Mouse (Mus musculus) limb, embryonic 14.5 days (tissue): ENCODE results near the gene Top1. TPM values are rescaled to one million over a fixed set of nuclear protein-coding genes. Genes with fewer than 3 reads are reported as not detected.

Experiments
- ATAC-seq: fragments of 200-750 bp; cut with Nextera tagmentation; 2 replicates; pipeline ENCODE4 v1.8.0; 2017; ENCODE audit warnings: low read depth, moderate number of reproducible peaks, moderate TSS enrichment; ENCODE audit not compliant: low FRiP score
- DNase-seq: peaks from one replicate; pipeline ENCODE4 v3.0.0-alpha.2; 2015; ENCODE audit warnings: low spot score
- H3K27ac ChIP-seq: fragments of 300-500 bp; sonication (generic); replicated peaks from 2 replicates; pipeline ENCODE4 v1.5.1; 2014; ENCODE audit warnings: low read depth, mild to moderate bottlenecking, low read length, moderate library complexity, mixed read lengths
- H3K27me3 ChIP-seq: fragments of 300-500 bp; sonication (generic); 2 replicates; pipeline ENCODE4 v1.6.1; 2014; ENCODE audit warnings: low read length, mixed read lengths; ENCODE audit not compliant: control insufficient read depth, insufficient read depth
- H3K36me3 ChIP-seq: fragments of 300-500 bp; sonication (generic); 2 replicates; pipeline ENCODE4 v1.6.1; 2014; ENCODE audit warnings: mild to moderate bottlenecking, low read length, moderate library complexity, mixed read lengths; ENCODE audit not compliant: control insufficient read depth, insufficient read depth
- H3K4me1 ChIP-seq: fragments of 300-500 bp; sonication (generic); 2 replicates; pipeline ENCODE4 v1.6.1; 2014; ENCODE audit warnings: antibody characterized with exemption, low read length, mixed read lengths; ENCODE audit not compliant: control insufficient read depth, insufficient read depth
- H3K4me2 ChIP-seq: fragments of 300-500 bp; sonication (generic); replicated peaks from 2 replicates; pipeline ENCODE4 v1.6.1; 2014; ENCODE audit warnings: low read depth, mild to moderate bottlenecking, low read length, moderate library complexity; ENCODE audit not compliant: severe bottlenecking
- H3K4me3 ChIP-seq: fragments of 300-500 bp; sonication (generic); replicated peaks from 2 replicates; pipeline ENCODE4 v1.5.1; 2014; ENCODE audit warnings: low read length
- H3K9ac ChIP-seq: fragments of 300-500 bp; sonication (generic); 2 replicates; pipeline ENCODE4 v1.6.1; 2014; ENCODE audit warnings: mild to moderate bottlenecking, low read depth, low read length, moderate library complexity; ENCODE audit not compliant: severe bottlenecking
- H3K9me3 ChIP-seq: fragments of 300-500 bp; sonication (generic); 2 replicates; pipeline ENCODE4 v1.6.1; 2016; ENCODE audit warnings: low read length; ENCODE audit not compliant: control insufficient read depth
- POLR2A ChIP-seq: fragments of 200-500 bp; IDR thresholded peaks from 2 replicates; pipeline ENCODE4 v1.8.0; 2012; ENCODE audit warnings: inconsistent platforms, mild to moderate bottlenecking, moderate library complexity, borderline replicate concordance; ENCODE audit not compliant: insufficient read depth, insufficient read length; ENCODE audit errors: extremely low read depth
- WGBS: fragments of 180-500 bp; shearing (Covaris S2); extraction: QIAGEN DNeasy Blood & Tissue Kit; methylation state at CpG from one replicate; pipeline ENCODE4 v1.1.7; 2014; 5-methylcytosine and 5-hydroxymethylcytosine counted together
- polyA plus RNA-seq, 2 experiments: library from polyadenylated mRNA; depleted of rRNA in 1 of 2; stranded (reverse) in 1 of 2; unstranded in 1 of 2; fragments of >200 nt; fragmentation: Nextera tagmentation in 1 of 2; extraction: Ambion mirVana in 1 of 2; gene quantifications; 2 replicates each; pipeline versions ENCODE4 v1.2.1 to v1.2.3; 2012 to 2014

The Top1 gene
- polyA plus RNA-seq, 2 experiments: 46.1 to 65.1 TPM

GRCm38 (mm10) chr2:160760433-160761184, 114.9 kb downstream of the Top1 start:
- no peak for TF ChIP-seq POLR2A
- H3K27ac ChIP-seq: no peak overlapping the region
- no peak for ATAC-seq
- H3K4me3 ChIP-seq: no peak overlapping the region
- DNase-seq: no peak
- H3K27me3 ChIP-seq: no peaks in the 10 kb centered on the region
- H3K4me1 ChIP-seq: no peaks in the 10 kb centered on the region
- peaks cover 98% of the 10 kb centered on the region for H3K36me3 ChIP-seq
- H3K9me3 ChIP-seq: no peaks in the 10 kb centered on the region
- WGBS: 86% methylated on average over 9 of the region's 9 CpGs
- no peak overlapping the region for H3K9ac ChIP-seq
- H3K4me2 ChIP-seq: no peak overlapping the region

- DNase-seq (no peak), ATAC-seq (no peak)
- H3K4me1 ChIP-seq: no peaks in the 10 kb centered on the region
- H3K9me3 ChIP-seq: no peaks in the 10 kb centered on the region
- H3K4me3 ChIP-seq: no peak overlapping the region
- no peak for TF ChIP-seq POLR2A
- 67% methylated on average over 3 of the region's 3 CpGs for WGBS
- H3K27me3 ChIP-seq: no peaks in the 10 kb centered on the region
- H3K4me2 ChIP-seq: no peak overlapping the region
- H3K27ac ChIP-seq: no peak overlapping the region
- peaks cover 84% of the 10 kb centered on the region for H3K36me3 ChIP-seq
- no peak overlapping the region for H3K9ac ChIP-seq
These were observed 118.1 kb downstream of the Top1 start for GRCm38 (mm10) chr2:160763816-160764215.

DNA sequence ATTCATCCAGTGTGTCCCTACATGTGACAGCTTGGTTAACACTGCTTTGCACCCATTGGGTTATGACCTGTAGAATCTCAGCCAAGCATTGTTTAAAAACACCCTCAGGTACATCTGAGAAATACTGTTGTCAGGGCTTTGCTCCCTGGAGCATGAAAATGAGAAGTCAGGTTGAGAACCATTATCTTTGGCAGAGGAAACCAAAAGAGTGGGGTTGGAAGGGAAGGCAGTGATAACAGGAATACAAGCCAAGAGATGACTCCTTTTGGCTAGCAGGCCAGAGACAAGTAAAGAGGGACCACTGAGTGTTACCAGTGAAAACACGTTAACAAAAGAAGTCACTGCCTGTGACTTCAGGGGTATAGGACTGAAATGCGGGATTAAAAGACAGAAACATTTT, 118.7 kb downstream of the Top1 start:
- Histone ChIP-seq H3K9me3 (no peaks in the 10 kb centered on the region), H3K9ac (no peak overlapping the region), H3K4me1 (no peaks in the 10 kb centered on the region), H3K27ac (no peak overlapping the region), H3K27me3 (no peaks in the 10 kb centered on the region), H3K36me3 (peaks cover 79% of the 10 kb centered on the region), H3K4me3 (no peak overlapping the region), H3K4me2 (no peak overlapping the region)
- ATAC-seq (no peak), DNase-seq (no peak)
- 88% methylated on average over 2 of the region's 2 CpGs for WGBS
- TF ChIP-seq POLR2A: no peak

DNA sequence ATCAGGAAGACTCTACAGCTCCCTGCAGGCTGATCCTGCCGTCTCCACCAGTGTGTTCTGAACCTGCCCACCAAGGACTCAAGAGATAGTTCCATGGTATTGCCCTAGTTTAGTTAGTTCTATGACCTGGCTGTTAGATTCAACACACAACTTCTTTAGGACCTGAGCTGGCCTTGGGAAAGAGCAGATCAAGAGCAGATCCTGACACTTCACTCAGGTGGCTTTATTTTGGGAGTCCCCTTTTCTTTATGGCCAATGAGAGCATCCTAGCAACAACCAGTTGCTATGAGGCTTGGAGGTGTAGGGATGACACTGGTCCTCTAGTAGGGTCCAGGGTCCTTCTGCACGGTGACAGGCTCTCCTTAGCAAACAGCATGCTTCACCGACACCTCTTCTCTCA, 119.4 kb downstream of the Top1 start:
- Histone ChIP-seq H3K9me3 (no peaks in the 10 kb centered on the region), H3K4me1 (no peaks in the 10 kb centered on the region), H3K27ac (no peak overlapping the region), H3K9ac (no peak overlapping the region), H3K4me3 (no peak overlapping the region), H3K36me3 (peaks cover 71% of the 10 kb centered on the region), H3K4me2 (no peak overlapping the region), H3K27me3 (no peaks in the 10 kb centered on the region)
- no peak for DNase-seq
- no peak for TF ChIP-seq POLR2A
- WGBS: 85% methylated on average over 3 of the region's 3 CpGs
- ATAC-seq: no peak

DNA sequence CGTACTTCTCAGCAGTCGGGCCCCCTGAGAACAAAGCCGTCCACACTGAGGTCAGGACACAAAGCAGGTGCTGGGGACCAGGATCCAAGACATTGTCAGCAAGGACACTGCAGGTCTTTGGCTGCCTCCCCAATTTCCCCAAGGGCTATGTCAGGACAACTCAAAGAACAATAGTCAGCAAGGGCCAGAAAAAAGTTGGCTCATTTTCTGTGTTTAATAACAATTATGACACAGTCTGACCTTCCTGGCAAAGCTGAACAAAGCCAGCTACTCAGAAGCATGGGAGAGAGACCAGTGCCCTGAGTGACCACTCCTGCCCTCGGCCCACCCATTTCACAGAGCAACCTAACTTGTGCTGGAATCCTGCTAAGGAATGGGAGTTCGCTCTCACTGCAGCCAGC, 120.7 kb downstream of the Top1 start:
- TF ChIP-seq POLR2A: no peak
- DNase-seq (no peak), ATAC-seq (no peak)
- H3K9ac ChIP-seq: no peak overlapping the region
- H3K27me3 ChIP-seq: no peaks in the 10 kb centered on the region
- no peaks in the 10 kb centered on the region for H3K4me1 ChIP-seq
- H3K36me3 ChIP-seq: peaks cover 63% of the 10 kb centered on the region
- H3K9me3 ChIP-seq: no peaks in the 10 kb centered on the region
- no peak overlapping the region for H3K4me2 ChIP-seq
- H3K4me3 ChIP-seq: no peak overlapping the region
- H3K27ac ChIP-seq: no peak overlapping the region
- WGBS: 75% methylated on average over 5 of the region's 5 CpGs
